Mouse (Mus musculus) embryonic facial prominence, embryonic 11.5 days (tissue): Measurements from ENCODE around the gene Gramd4. TPM values are rescaled to one million over a fixed set of nuclear protein-coding genes. Genes with fewer than 3 reads are reported as not detected.
A peak's percentile ranks its signal among the peaks of the same experiment; 100 is the strongest.

Source experiments
- ATAC-seq: fragments of 200-750 bp; cut with Nextera tagmentation; replicated peaks from 2 replicates; pipeline ENCODE4 v1.8.0; 2017; ENCODE audit warnings: low read depth; ENCODE audit not compliant: insufficient number of reproducible peaks, low FRiP score, low TSS enrichment
- DNase-seq: peaks from one replicate; pipeline ENCODE4 v3.0.0-alpha.2; 2015; ENCODE audit warnings: low spot score
- H3K27ac ChIP-seq: fragments of 300-500 bp; sonication (generic); replicated peaks from 2 replicates; pipeline ENCODE4 v1.5.1; 2014; ENCODE audit warnings: mild to moderate bottlenecking, low read depth, low read length, control low read depth
- H3K27me3 ChIP-seq: fragments of 300-500 bp; sonication (generic); 2 replicates; pipeline ENCODE4 v1.6.1; 2014; ENCODE audit warnings: mild to moderate bottlenecking, low read length, moderate library complexity, mixed read lengths; ENCODE audit not compliant: control insufficient read depth, insufficient read depth
- H3K36me3 ChIP-seq: fragments of 300-500 bp; sonication (generic); replicated peaks from 2 replicates; pipeline ENCODE4 v1.6.1; 2014; ENCODE audit warnings: low read depth, mild to moderate bottlenecking, low read length, moderate library complexity, mixed read lengths; ENCODE audit not compliant: control insufficient read depth, insufficient read depth
- H3K4me1 ChIP-seq: fragments of 300-500 bp; sonication (generic); 2 replicates; pipeline ENCODE4 v1.6.1; 2014; ENCODE audit warnings: low read length, mixed read lengths; ENCODE audit not compliant: control insufficient read depth, insufficient read depth
- H3K4me2 ChIP-seq: fragments of 300-500 bp; sonication (generic); 2 replicates; pipeline ENCODE4 v1.6.1; 2014; ENCODE audit warnings: low read depth, mild to moderate bottlenecking, control low read depth, low read length, moderate library complexity
- H3K4me3 ChIP-seq: fragments of 300-500 bp; sonication (generic); 2 replicates; pipeline ENCODE4 v1.5.1; 2014; ENCODE audit warnings: low read depth, low read length, control low read depth
- H3K9ac ChIP-seq: fragments of 300-500 bp; sonication (generic); replicated peaks from 2 replicates; pipeline ENCODE4 v1.6.1; 2014; ENCODE audit warnings: mild to moderate bottlenecking, control low read depth, low read length
- H3K9me3 ChIP-seq: fragments of 300-500 bp; sonication (generic); replicated peaks from 2 replicates; pipeline ENCODE4 v1.6.1; 2016; ENCODE audit warnings: mild to moderate bottlenecking, low read length, inconsistent platforms, mixed read lengths; ENCODE audit not compliant: control insufficient read depth
- WGBS: fragments of 180-500 bp; shearing (Covaris S2); extraction: QIAGEN DNeasy Blood & Tissue Kit; methylation state at CpG from one replicate; pipeline ENCODE4 v1.1.7; 2014; 5-methylcytosine and 5-hydroxymethylcytosine counted together
- polyA plus RNA-seq: library from polyadenylated mRNA; unstranded; fragments of >200 nt; fragmentation: Nextera tagmentation; extraction: Ambion mirVana; gene quantifications from 2 replicates; pipeline ENCODE4 v1.2.1, GENCODE M21; 2014

The Gramd4 gene
- 6.3 and 6.9 TPM in 2 replicates for polyA plus RNA-seq

- H3K27ac ChIP-seq: no peak within 1 kb of the TSS
- peaks cover 4% of the 10 kb centered on the region; the same call in 1 of the 2 replicates for H3K4me1 ChIP-seq
- no peaks in the 10 kb centered on the region for H3K9me3 ChIP-seq
- peak within 1 kb of the TSS; percentile 89 for H3K4me2 ChIP-seq
- no peak for ATAC-seq
- no peaks in the 10 kb centered on the region for H3K27me3 ChIP-seq
- peak within 1 kb of the TSS; percentile 93 for H3K9ac ChIP-seq
- peak within 1 kb of the TSS; percentile 80 for H3K4me3 ChIP-seq
- 10% methylated on average over 6 of the region's 6 CpGs for WGBS
- no peak for DNase-seq
- no peaks in the 10 kb centered on the region for H3K36me3 ChIP-seq
These were observed at the start of gene Gramd4 for GRCm38 (mm10) chr15:86057413-86057812. Gene Gramd4, plus strand, starts transcription at chr15:86057695.

GRCm38 (mm10) chr15:86013130-86013529 is 44.4 kb upstream of the Gramd4 start:
- no peak overlapping the region for H3K9ac ChIP-seq
- H3K27ac ChIP-seq: no peak overlapping the region
- no peaks in the 10 kb centered on the region for H3K36me3 ChIP-seq
- no peak for DNase-seq
- H3K4me2 ChIP-seq: no peak overlapping the region
- no peaks in the 10 kb centered on the region for H3K9me3 ChIP-seq
- ATAC-seq: no peak
- no peaks in the 10 kb centered on the region for H3K27me3 ChIP-seq
- WGBS: 36% methylated on average over 2 of the region's 2 CpGs
- no peak overlapping the region for H3K4me3 ChIP-seq
- no peaks in the 10 kb centered on the region for H3K4me1 ChIP-seq

GRCm38 (mm10) chr15:86013656-86014055 is 43.8 kb upstream of the Gramd4 start:
- no peaks in the 10 kb centered on the region for H3K9me3 ChIP-seq
- H3K27ac ChIP-seq: no peak overlapping the region
- no peaks in the 10 kb centered on the region for H3K36me3 ChIP-seq
- no peak overlapping the region for H3K9ac ChIP-seq
- H3K4me3 ChIP-seq: no peak overlapping the region
- 43% methylated on average over 10 of the region's 10 CpGs for WGBS
- H3K4me1 ChIP-seq: no peaks in the 10 kb centered on the region
- ATAC-seq: no peak
- DNase-seq: no peak
- H3K27me3 ChIP-seq: no peaks in the 10 kb centered on the region
- no peak overlapping the region for H3K4me2 ChIP-seq

- Histone ChIP-seq H3K4me2 (no peak overlapping the region), H3K27ac (no peak overlapping the region), H3K27me3 (no peaks in the 10 kb centered on the region), H3K4me1 (no peaks in the 10 kb centered on the region), H3K4me3 (no peak overlapping the region), H3K9ac (no peak overlapping the region), H3K9me3 (no peaks in the 10 kb centered on the region), H3K36me3 (no peaks in the 10 kb centered on the region)
- 91% methylated on average over 7 of the region's 7 CpGs for WGBS
- ATAC-seq: no peak
- DNase-seq: no peak
These were observed 42.5 kb upstream of the Gramd4 start for GRCm38 (mm10) chr15:86015026-86015425.

- ATAC-seq: no peak
- H3K4me2 ChIP-seq: no peak overlapping the region
- no peak overlapping the region for H3K27ac ChIP-seq
- H3K4me1 ChIP-seq: no peaks in the 10 kb centered on the region
- H3K9me3 ChIP-seq: no peaks in the 10 kb centered on the region
- H3K27me3 ChIP-seq: no peaks in the 10 kb centered on the region
- 66% methylated on average over 13 of the region's 13 CpGs for WGBS
- no peak overlapping the region for H3K4me3 ChIP-seq
- no peak for DNase-seq
- H3K9ac ChIP-seq: no peak overlapping the region
- no peaks in the 10 kb centered on the region; the same call in 1 of the 2 replicates for H3K36me3 ChIP-seq
These were observed 41.5 kb upstream of the Gramd4 start for GRCm38 (mm10) chr15:86015860-86016541.

- ATAC-seq: no peak
These were observed 40.2 kb upstream of the Gramd4 start for GRCm38 (mm10) chr15:86017336-86017735.

GRCm38 (mm10) chr15:86018753-86019512 is 38.6 kb upstream of the Gramd4 start:
- Histone ChIP-seq H3K36me3 (no peaks in the 10 kb centered on the region; the same call in 1 of the 2 replicates), H3K4me3 (no peak overlapping the region), H3K4me1 (no peaks in the 10 kb centered on the region), H3K27ac (no peak overlapping the region), H3K27me3 (no peaks in the 10 kb centered on the region), H3K4me2 (no peak overlapping the region), H3K9me3 (no peaks in the 10 kb centered on the region), H3K9ac (no peak overlapping the region)
- no peak for DNase-seq
- no peak for ATAC-seq
- 90% methylated on average over 5 of the region's 5 CpGs for WGBS

More at GRCm38 (mm10) chr15:86017336-86017735, 40.2 kb upstream of the Gramd4 start:
- no peak for DNase-seq
- no peaks in the 10 kb centered on the region for H3K4me1 ChIP-seq
- no peaks in the 10 kb centered on the region for H3K9me3 ChIP-seq
- no peaks in the 10 kb centered on the region; the same call in 1 of the 2 replicates for H3K36me3 ChIP-seq
- no peak overlapping the region for H3K4me3 ChIP-seq
- no peak overlapping the region for H3K9ac ChIP-seq
- no peaks in the 10 kb centered on the region for H3K27me3 ChIP-seq
- no peak overlapping the region for H3K4me2 ChIP-seq
- no peak overlapping the region for H3K27ac ChIP-seq
- 84% methylated on average over 6 of the region's 6 CpGs for WGBS

- Histone ChIP-seq H3K27ac (no peak overlapping the region), H3K4me2 (no peak overlapping the region), H3K4me3 (no peak overlapping the region), H3K4me1 (no peaks in the 10 kb centered on the region), H3K27me3 (no peaks in the 10 kb centered on the region), H3K9ac (no peak overlapping the region), H3K36me3 (no peaks in the 10 kb centered on the region; the same call in 1 of the 2 replicates), H3K9me3 (no peaks in the 10 kb centered on the region)
- DNase-seq: no peak
- WGBS: 80% methylated on average over 8 of the region's 8 CpGs
- no peak for ATAC-seq
These were observed 37.5 kb upstream of the Gramd4 start for GRCm38 (mm10) chr15:86020008-86020407.
